Mouse (Mus musculus): ENCODE data around the gene Cbx6.

Gene Cbx6

GRCm38 (mm10) chr15:79834130-79834880 lies at the start of gene Cbx6, which contains the start of gene Npcd:
Cbx6 (minus strand) TSS chr15:79834688.
Npcd (minus strand) TSS chr15:79834237.
- peak; percentile 98 for DNase-seq (ENCODE audit: low read depth, low spot score)

DNA sequence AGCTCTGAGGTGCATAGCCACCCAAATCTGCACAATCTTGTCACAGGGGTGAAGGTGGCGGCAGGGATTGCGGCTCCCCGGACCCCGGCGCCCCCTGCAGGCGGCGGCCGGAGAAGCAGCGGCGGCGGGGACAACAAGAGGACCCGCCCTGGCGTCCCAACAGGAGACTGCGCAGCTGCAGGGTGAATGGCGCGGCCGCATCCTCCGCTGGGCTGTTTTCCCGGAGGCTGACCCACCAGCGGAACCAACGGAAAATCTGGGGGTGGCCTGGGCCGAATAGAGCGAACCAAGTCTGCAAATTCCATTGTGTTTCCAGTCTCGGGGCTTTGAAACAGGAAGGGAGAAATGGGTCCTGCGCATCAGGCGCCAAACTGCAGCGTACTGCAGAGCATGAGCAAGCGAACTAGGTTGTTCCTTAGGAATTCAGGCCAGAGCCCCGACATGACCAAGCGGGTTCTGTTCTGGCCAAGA lies 48.9 kb upstream of the Cbx6 start:
- DNase-seq (ENCODE audit: low read depth, low spot score) = peak; percentile 94

DNA sequence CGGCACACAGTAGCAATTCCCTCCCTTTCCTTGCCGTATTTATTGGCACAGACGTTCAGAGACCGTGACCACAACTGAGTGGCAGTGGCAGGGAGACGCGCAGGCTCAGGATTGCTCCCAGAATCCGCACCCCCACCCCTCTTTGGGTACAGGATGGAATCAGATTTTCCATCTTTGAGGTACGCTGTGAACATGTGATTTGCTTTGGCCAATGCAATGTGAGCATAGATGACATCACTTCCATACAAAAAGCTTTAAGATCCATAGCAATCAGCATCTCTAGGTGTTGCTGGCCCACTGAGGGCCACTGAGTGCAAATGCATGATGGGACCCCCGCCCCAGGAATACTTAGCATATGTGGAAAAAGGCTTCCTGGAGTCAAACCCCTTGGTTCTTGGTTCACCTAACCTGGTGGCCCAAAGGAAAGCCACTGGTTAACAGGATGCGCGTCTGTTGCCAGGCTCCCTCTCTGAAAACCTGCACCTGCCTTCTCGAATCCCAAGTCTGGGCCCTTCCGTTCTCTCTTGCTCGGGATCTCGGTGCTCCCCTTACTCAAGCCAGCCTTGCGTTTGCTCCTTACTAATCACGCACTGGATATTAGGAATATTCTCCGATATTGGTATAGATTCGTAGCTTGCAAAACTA lies 48.3 kb upstream of the Cbx6 start:
- peak; percentile 93 for DNase-seq (ENCODE audit: low read depth, low spot score)

- DNase-seq (ENCODE audit: low read depth, low spot score) = no peak
Measured at GRCm38 (mm10) chr15:79880477-79880876, 46.0 kb upstream of the Cbx6 start.

DNA sequence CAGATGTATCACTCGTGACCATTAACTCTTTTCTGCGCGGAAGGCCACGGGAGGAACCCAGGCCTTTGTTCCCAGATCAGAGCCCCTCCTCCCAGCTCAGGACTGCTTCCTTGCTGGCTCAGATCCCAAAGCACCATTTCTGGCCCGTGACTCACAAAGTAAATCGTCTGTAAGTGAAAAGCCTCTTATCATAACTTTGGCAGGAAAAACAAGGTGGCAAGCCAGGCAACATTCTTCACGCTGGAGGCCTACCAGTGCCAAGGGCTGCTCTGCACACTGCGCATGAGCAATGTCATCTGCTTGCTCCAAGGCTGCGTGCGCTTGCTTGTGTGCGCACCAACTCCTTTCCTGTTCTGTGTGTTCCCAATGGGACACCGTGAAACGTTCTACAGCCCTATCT lies 44.8 kb upstream of the Cbx6 start:
- peak; percentile 91 for DNase-seq (ENCODE audit: low read depth, low spot score)

DNA sequence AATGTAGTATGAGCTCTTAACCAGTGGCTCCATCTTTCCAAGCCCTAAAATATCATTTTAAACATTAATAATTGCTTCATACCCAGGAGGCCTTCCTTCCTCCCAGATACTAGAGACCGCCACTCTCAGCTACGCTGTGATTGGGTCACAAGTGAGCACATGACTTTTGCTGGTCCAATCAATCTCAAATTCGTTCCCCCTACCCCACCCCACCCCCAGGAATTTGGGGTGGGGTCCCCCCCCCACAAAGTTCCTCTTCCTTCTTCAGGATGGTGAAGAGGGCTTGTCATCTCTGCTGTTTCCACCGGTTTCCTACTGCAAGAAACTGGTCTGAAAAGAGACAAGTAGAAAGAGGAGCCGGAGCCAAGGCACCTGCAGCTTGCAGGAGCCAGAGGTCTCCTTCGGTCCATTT lies 44.2 kb upstream of the Cbx6 start:
- DNase-seq (ENCODE audit: low read depth, low spot score) = no peak

GRCm38 (mm10) chr15:79875261-79875995 lies 40.9 kb upstream of the Cbx6 start:
- peak; percentile 22 for DNase-seq (ENCODE audit: low read depth, low spot score)

GRCm38 (mm10) chr15:79873995-79874394 lies 39.5 kb upstream of the Cbx6 start:
- DNase-seq (ENCODE audit: low read depth, low spot score) = no peak

DNA sequence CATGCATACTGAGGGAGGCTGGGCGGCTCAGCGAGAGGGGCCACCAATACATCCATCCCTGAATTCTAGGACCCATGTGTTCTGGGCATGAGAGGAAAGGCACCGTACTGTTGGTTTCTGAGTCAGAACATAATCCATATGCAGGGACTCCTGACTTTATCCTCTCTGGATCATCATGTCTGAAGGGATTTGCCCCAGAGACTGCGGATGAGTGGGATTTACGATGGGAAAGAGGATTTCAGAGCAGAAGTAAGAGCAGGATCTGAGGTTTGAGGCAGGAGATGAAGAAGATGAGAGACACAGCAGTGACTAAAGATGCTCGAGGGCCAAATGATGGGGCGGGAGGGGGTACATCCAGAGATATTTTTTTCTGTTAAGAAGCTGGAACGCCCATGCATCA lies 39.1 kb upstream of the Cbx6 start:
- DNase-seq (ENCODE audit: low read depth, low spot score) = no peak

GRCm38 (mm10) chr15:79867260-79868002 lies 32.9 kb upstream of the Cbx6 start:
- no peak for DNase-seq (ENCODE audit: low read depth, low spot score)

DNA sequence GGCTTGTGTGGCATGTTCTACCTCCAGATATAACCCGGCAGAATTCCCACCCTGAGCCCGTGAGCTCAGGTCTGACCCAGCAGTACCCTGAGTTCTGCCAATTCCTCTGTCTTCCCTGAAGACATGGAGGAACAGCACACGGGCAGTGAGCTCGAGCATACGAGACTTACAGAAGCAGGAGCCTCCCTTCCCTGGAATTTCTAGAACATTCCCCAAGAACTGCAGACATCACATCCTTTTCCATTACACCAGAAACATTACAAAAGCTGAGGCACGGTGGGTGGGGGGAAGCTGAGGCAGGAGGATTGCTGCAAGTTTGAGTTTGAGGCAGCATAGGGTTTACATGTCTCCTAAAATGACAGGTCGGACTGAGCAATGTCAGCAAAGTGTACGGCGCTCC lies 25.3 kb upstream of the Cbx6 start:
- DNase-seq (ENCODE audit: low read depth, low spot score) = no peak

DNA sequence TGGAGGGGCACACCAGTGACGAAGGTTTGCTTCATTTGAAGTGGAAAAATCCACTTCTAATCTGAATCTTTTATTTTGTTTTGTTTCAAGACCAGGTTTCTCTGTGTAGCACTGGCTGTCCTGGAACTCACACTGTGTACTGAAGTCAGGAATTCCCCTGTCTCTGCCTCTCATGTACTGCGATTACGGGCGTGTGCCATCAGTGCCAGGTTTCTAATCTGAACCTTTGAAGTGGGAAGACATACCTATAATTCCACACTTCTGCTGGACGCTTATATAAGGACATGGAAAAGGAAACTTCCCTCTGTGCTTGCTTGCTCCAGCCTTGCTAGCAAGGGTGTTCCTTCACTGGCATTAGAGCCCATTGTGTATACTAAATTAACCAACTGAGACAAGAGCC lies 24.5 kb upstream of the Cbx6 start:
- no peak for DNase-seq (ENCODE audit: low read depth, low spot score)

GRCm38 (mm10) chr15:79850143-79850542 lies 15.7 kb upstream of the Cbx6 start:
- no peak for DNase-seq (ENCODE audit: low read depth, low spot score)

- DNase-seq (ENCODE audit: low read depth, low spot score) = peak; percentile 71
Measured at GRCm38 (mm10) chr15:79847100-79847499, 12.6 kb upstream of the Cbx6 start.

DNA sequence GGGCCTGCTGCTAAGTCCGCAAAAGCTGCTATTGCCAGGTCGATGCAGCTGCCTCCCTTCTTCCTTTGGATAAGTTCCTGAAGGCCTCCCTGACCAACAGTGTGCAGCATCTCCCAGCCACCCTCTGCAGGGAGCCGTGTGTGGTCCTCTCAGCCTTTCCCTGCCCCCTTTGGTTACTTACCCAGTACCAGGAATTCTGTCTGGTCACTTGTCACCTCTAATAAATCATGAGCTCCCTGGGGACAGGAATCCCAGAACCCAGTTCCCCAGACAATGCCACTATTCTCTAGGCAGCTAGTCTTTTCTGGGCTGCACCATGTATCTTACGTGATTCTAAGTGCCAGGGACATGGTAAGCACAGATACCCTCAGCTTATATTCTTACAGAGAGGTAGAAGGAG lies 11.5 kb upstream of the Cbx6 start:
- no peak for DNase-seq (ENCODE audit: low read depth, low spot score)

- DNase-seq (ENCODE audit: low read depth, low spot score) = no peak
Measured at GRCm38 (mm10) chr15:79842985-79843384, 8.5 kb upstream of the Cbx6 start.

GRCm38 (mm10) chr15:79840281-79840680 lies 5.8 kb upstream of the Cbx6 start:
- DNase-seq (ENCODE audit: low read depth, low spot score) = no peak

GRCm38 (mm10) chr15:79834881-79835260 lies 383 bp upstream of the Cbx6 start:
- no peak for DNase-seq (ENCODE audit: low read depth, low spot score)

DNA sequence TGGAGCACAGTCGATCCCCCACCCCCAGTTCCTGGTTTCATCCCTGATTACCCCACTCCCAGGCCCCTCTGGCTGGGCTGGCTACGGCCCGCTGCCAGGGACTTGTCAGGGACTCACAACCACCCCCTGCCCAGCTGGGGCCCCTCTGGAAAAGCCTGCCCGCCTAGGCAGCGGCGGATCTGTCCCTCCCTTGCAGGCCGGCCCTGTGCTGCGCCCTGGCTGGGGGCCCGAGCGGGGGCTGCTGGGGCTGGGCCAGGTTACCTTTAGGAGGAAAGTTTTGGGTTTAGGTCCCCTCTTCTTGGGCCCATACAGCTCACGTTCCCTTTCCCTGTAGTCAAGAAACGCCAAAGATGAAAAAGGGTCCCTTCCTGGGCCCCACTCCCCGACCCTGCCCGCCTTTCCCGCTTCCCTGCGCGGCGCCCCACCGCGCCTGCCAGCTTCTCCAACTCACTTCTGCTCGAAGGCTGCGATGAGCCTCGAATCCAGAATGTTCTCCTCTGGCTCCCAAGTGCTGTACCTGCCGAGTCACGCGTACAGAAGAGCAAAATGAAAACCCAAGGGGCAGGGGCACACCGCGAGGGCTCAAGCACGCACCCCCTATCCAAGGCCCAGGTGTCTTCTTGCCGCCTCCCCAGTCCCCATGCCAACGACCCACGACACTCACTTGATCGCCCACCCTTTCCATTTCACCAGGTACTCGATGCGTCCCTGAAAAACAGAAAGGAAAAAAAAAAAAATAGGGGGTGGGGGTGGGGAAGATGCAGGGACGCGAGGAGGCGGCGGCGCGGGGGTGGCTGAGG lies 1.0 kb downstream of the Cbx6 start:
- peak; percentile 57 for DNase-seq (ENCODE audit: low read depth, low spot score)

GRCm38 (mm10) chr15:79832064-79832900 lies 2.2 kb downstream of the Cbx6 start:
- peak; percentile 90 for DNase-seq (ENCODE audit: low read depth, low spot score)
